Mouse (Mus musculus) forebrain, embryonic 12.5 days (tissue): Measurements from ENCODE around the gene Galnt2. TPM values are rescaled to one million over a fixed set of nuclear protein-coding genes. Genes with fewer than 3 reads are reported as not detected.

Experiments
- ATAC-seq: fragments of 200-750 bp; cut with Nextera tagmentation; 2 replicates; pipeline ENCODE4 v1.8.0; 2017; ENCODE audit warnings: moderate TSS enrichment; ENCODE audit not compliant: low FRiP score
- H3K27ac ChIP-seq: fragments of 300-500 bp; sonication (generic); 2 replicates; pipeline ENCODE4 v1.5.1; 2016; ENCODE audit warnings: mild to moderate bottlenecking
- H3K27me3 ChIP-seq: fragments of 300-500 bp; sonication (generic); 2 replicates; pipeline ENCODE4 v1.6.1; 2016; ENCODE audit warnings: mild to moderate bottlenecking
- H3K36me3 ChIP-seq: fragments of 300-500 bp; sonication (generic); replicated peaks from 2 replicates; pipeline ENCODE4 v1.6.1; 2016; ENCODE audit warnings: mild to moderate bottlenecking
- H3K4me1 ChIP-seq: fragments of 300-500 bp; sonication (generic); 2 replicates; pipeline ENCODE4 v1.6.1; 2016
- H3K4me2 ChIP-seq: fragments of 300-500 bp; sonication (generic); 2 replicates; pipeline ENCODE4 v1.6.1; 2016; ENCODE audit warnings: mild to moderate bottlenecking, moderate library complexity
- H3K4me3 ChIP-seq: fragments of 300-500 bp; sonication (generic); replicated peaks from 2 replicates; pipeline ENCODE4 v1.5.1; 2016; ENCODE audit warnings: mild to moderate bottlenecking
- H3K9ac ChIP-seq: fragments of 300-500 bp; sonication (generic); 2 replicates; pipeline ENCODE4 v1.6.1; 2016; ENCODE audit warnings: mild to moderate bottlenecking
- H3K9me3 ChIP-seq: fragments of 300-500 bp; sonication (generic); 2 replicates; pipeline ENCODE4 v1.6.1; 2016
- whole genome bisulfite sequencing: fragments of 180-500 bp; shearing (Covaris S2); methylation state at CpG from one replicate; pipeline ENCODE4 v1.1.7; 2016; 5-methylcytosine and 5-hydroxymethylcytosine counted together
- polyA plus RNA-seq: library from polyadenylated mRNA; unstranded; fragments of >200 nt; fragmentation: Nextera tagmentation; extraction: Ambion mirVana; gene quantifications from 2 replicates; pipeline ENCODE4 v1.2.1, GENCODE M21; 2016

Gene Galnt2
- polyA plus RNA-seq, 1 experiment from 2014 or later = 71.8 TPM

DNA sequence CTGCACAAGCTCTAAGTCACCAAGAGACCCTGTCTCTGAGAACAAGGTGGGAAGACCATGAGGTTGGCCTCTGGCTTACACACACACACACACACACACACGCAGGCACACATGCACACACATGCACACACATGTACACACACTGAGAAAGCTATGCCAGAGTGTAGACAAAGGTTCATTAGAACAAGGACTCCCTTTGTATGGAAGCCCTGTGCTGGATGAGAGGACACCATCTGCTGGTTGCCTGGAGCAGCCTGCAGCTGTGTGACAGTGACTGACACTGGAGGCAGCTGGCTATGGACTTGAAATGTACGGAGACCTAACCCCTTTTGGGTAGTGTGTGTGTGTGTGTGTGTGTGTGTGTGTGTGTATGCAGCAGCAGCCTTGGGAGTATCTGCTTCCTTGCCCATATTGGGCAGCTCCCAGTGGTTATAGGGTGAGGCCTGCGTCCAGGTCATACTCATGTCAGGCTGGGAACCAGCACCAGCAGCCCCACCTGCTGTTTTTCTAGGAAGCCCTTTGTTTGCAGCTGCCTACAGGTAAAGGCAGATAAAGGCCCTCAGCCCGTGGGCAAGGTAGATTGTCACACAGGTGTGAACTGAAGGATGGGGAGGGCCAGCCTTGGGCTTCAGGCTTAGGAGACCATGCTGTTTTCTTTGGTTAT is 55.4 kb downstream of the Galnt2 start:
- 61% methylated on average over 4 of the region's 4 CpGs for WGBS
- H3K4me2 ChIP-seq = no peak overlapping the region
- H3K27me3 ChIP-seq = no peaks in the 10 kb centered on the region
- H3K9me3 ChIP-seq = no peaks in the 10 kb centered on the region
- H3K4me1 ChIP-seq = peaks cover 66% of the 10 kb centered on the region
- no peak overlapping the region for H3K4me3 ChIP-seq
- peak; percentile 50 for ATAC-seq
- H3K27ac ChIP-seq = peak overlapping the region; percentile 96
- no peaks in the 10 kb centered on the region for H3K36me3 ChIP-seq
- H3K9ac ChIP-seq = no peak overlapping the region

- H3K9ac ChIP-seq = no peak overlapping the region
- 80% methylated on average over 4 of the region's 4 CpGs for WGBS
- peaks cover 57% of the 10 kb centered on the region for H3K4me1 ChIP-seq
- H3K27me3 ChIP-seq = no peaks in the 10 kb centered on the region
- H3K9me3 ChIP-seq = no peaks in the 10 kb centered on the region
- H3K4me2 ChIP-seq = no peak overlapping the region
- ATAC-seq = no peak
- H3K4me3 ChIP-seq = no peak overlapping the region
- H3K27ac ChIP-seq = no peak overlapping the region
- H3K36me3 ChIP-seq = no peaks in the 10 kb centered on the region
Observed at GRCm38 (mm10) chr8:124288215-124288864, 57.1 kb downstream of the Galnt2 start.

DNA sequence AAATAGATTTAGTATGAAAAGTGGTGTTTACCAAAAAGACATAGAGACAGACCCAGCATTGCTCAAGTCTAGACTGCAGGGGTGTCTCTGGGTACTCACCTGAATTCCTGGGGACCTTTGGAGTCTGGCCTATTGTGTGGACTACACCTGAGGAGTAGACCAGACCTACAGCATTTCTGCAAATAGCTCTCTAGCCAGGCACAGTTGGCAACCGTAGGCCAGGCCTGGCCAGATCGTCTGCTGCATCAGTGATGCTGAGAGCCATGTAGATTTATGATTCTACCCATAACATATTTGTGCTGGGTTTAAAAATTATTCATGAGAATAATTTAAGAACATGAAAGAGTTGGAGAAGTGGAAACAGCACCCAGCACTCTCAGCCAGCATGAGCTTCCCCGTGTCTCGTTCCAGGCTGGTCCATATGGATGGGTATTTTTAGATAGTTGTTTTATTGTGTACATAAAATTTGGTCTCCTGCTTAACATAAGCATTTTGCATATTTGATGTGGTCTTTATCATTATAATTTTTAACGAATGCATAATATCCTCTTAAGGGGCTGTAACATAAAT is 58.4 kb downstream of the Galnt2 start:
- Histone ChIP-seq H3K4me1 (peaks cover 57% of the 10 kb centered on the region), H3K9ac (no peak overlapping the region), H3K9me3 (no peaks in the 10 kb centered on the region), H3K27ac (no peak overlapping the region), H3K4me2 (no peak overlapping the region), H3K4me3 (no peak overlapping the region), H3K27me3 (no peaks in the 10 kb centered on the region), H3K36me3 (no peaks in the 10 kb centered on the region)
- WGBS = 91% methylated on average over 5 of the region's 5 CpGs
- no peak for ATAC-seq

GRCm38 (mm10) chr8:124290911-124291691 is 59.9 kb downstream of the Galnt2 start:
- H3K36me3 ChIP-seq = peaks cover 5% of the 10 kb centered on the region
- ATAC-seq = no peak
- H3K27me3 ChIP-seq = no peaks in the 10 kb centered on the region
- no peak overlapping the region for H3K9ac ChIP-seq
- H3K9me3 ChIP-seq = no peaks in the 10 kb centered on the region
- no peak overlapping the region for H3K4me2 ChIP-seq
- H3K27ac ChIP-seq = no peak overlapping the region
- H3K4me3 ChIP-seq = no peak overlapping the region
- peaks cover 46% of the 10 kb centered on the region for H3K4me1 ChIP-seq
- WGBS = 87% methylated on average over 9 of the region's 9 CpGs

- no peaks in the 10 kb centered on the region for H3K9me3 ChIP-seq
- no peak for ATAC-seq
- H3K4me3 ChIP-seq = no peak overlapping the region
- H3K27ac ChIP-seq = no peak overlapping the region
- no peaks in the 10 kb centered on the region for H3K27me3 ChIP-seq
- peaks cover 40% of the 10 kb centered on the region for H3K4me1 ChIP-seq
- H3K36me3 ChIP-seq = peaks cover 11% of the 10 kb centered on the region
- H3K4me2 ChIP-seq = no peak overlapping the region
- WGBS = 85% methylated on average over 5 of the region's 5 CpGs
- H3K9ac ChIP-seq = no peak overlapping the region
Observed at GRCm38 (mm10) chr8:124291693-124292092, 60.5 kb downstream of the Galnt2 start.

DNA sequence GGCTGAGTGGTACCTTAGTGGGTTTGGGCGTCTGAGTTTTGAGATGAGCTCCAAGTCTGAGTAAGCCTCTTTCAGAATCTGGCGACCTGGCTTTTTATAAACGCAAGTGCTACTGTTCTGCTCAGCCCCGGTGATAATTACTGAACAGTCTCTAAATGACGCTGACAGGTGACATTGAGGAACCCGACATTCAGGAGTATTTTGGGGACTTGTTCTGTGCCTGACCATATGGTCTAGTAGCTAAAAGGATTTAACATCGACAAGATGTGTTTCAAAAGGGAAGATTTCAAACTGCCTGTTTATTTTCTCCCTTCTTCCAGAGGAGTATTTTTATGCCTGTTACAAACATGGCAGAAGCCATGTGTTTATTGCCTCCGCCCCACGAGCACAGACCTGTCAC is 61.8 kb downstream of the Galnt2 start:
- no peak for ATAC-seq
- Histone ChIP-seq H3K4me1 (peaks cover 30% of the 10 kb centered on the region), H3K9me3 (no peaks in the 10 kb centered on the region), H3K4me3 (no peak overlapping the region), H3K27ac (0 out of 2 replicates have a peak overlapping the region, but pooled peaks have one; percentile 14), H3K36me3 (peaks cover 21% of the 10 kb centered on the region), H3K27me3 (no peaks in the 10 kb centered on the region), H3K9ac (no peak overlapping the region), H3K4me2 (no peak overlapping the region)
- WGBS = 79% methylated on average over 9 of the region's 9 CpGs

- Histone ChIP-seq H3K9me3 (no peaks in the 10 kb centered on the region), H3K27ac (no peak overlapping the region)
Observed at GRCm38 (mm10) chr8:124294425-124294824, 63.2 kb downstream of the Galnt2 start.

GRCm38 (mm10) chr8:124294900-124295299 is 63.7 kb downstream of the Galnt2 start:
- no peak overlapping the region for H3K4me2 ChIP-seq
- H3K27ac ChIP-seq = no peak overlapping the region; the same call in 1 of the 2 replicates
- 89% methylated on average over 10 of the region's 10 CpGs for WGBS
- no peak overlapping the region for H3K4me3 ChIP-seq
- no peak overlapping the region for H3K9ac ChIP-seq
- peaks cover 30% of the 10 kb centered on the region for H3K4me1 ChIP-seq
- peaks cover 23% of the 10 kb centered on the region for H3K36me3 ChIP-seq
- no peaks in the 10 kb centered on the region for H3K9me3 ChIP-seq
- ATAC-seq = no peak
- H3K27me3 ChIP-seq = no peaks in the 10 kb centered on the region

More at GRCm38 (mm10) chr8:124294425-124294824, 63.2 kb downstream of the Galnt2 start:
- 90% methylated on average over 6 of the region's 6 CpGs for WGBS
- peaks cover 23% of the 10 kb centered on the region for H3K36me3 ChIP-seq
- peaks cover 30% of the 10 kb centered on the region for H3K4me1 ChIP-seq
- ATAC-seq = no peak
- H3K4me2 ChIP-seq = no peak overlapping the region
- no peak overlapping the region for H3K9ac ChIP-seq
- H3K4me3 ChIP-seq = no peak overlapping the region
- no peaks in the 10 kb centered on the region for H3K27me3 ChIP-seq

- Histone ChIP-seq H3K4me2 (no peak overlapping the region), H3K27me3 (no peaks in the 10 kb centered on the region), H3K36me3 (peaks cover 23% of the 10 kb centered on the region), H3K4me3 (no peak overlapping the region), H3K27ac (no peak overlapping the region), H3K4me1 (peaks cover 25% of the 10 kb centered on the region), H3K9ac (no peak overlapping the region), H3K9me3 (no peaks in the 10 kb centered on the region)
- no peak for ATAC-seq
- 94% methylated on average over 6 of the region's 6 CpGs for WGBS
Observed at GRCm38 (mm10) chr8:124295357-124295756, 64.2 kb downstream of the Galnt2 start.

DNA sequence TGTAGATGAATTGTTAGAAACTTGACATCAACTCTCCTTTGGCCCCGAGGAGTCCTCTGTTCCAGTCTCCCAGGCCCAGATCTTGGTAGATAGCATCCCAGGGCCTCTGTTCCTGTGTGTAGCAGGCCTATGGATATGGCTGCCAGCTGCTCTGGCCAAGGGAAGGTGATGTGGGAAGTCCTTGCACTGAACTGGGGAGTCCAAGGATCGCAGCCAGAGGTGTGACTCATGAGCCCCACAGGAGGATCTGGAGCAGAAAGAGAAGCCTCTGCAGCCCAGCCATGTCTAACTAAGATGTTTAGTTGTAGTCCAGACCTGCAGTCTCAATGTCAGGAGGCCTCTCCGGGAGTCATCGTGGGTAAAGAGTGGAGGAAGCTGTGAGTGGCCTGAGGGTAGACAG is 70.3 kb downstream of the Galnt2 start:
- Histone ChIP-seq H3K4me3 (no peak overlapping the region), H3K9ac (no peak overlapping the region), H3K4me1 (peaks cover 6% of the 10 kb centered on the region; the same call in 1 of the 2 replicates), H3K36me3 (peaks cover 30% of the 10 kb centered on the region; the same call in 1 of the 2 replicates), H3K27ac (no peak overlapping the region), H3K27me3 (no peaks in the 10 kb centered on the region), H3K4me2 (no peak overlapping the region), H3K9me3 (no peaks in the 10 kb centered on the region)
- 93% methylated on average over 4 of the region's 4 CpGs for WGBS
- ATAC-seq = no peak

DNA sequence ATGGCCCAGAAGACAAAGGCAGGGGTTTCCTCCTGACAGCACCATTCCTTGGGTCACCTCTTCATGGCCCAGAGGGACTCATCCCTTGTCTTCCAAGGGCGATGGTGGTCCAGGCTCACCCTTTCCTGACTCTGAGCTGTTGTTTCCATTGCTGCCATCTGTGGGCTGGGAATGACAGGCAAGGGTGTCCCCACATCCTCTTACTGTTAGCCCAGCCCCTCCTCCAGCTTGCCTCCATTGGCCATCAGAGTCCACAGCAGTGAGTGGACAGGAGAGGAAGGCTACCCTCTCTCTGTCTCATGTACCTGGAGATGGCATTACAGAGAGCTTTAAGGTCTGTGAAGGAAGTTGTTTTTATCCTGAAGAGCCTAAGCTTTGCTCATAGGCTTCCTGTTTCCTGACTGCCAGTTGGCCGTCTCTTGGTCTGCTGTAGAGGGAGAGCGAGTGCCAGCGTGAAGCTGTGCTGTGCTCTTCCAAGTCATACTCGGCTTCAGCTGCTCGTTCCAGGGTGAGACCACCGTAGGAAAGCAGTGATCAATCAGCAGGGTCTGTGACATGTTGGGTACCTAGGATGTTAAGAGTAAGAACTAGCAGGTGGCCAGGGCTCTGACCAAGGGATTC is 70.9 kb downstream of the Galnt2 start:
- Histone ChIP-seq H3K27ac (no peak overlapping the region), H3K4me2 (no peak overlapping the region), H3K4me3 (no peak overlapping the region), H3K36me3 (peaks cover 30% of the 10 kb centered on the region), H3K9me3 (no peaks in the 10 kb centered on the region), H3K9ac (no peak overlapping the region), H3K27me3 (no peaks in the 10 kb centered on the region), H3K4me1 (peaks cover 11% of the 10 kb centered on the region; the same call in 1 of the 2 replicates)
- 94% methylated on average over 7 of the region's 7 CpGs for WGBS
- ATAC-seq = no peak
